Mouse (Mus musculus): ENCODE measurements around the gene Atp8a2. TPM values are rescaled to one million over a fixed set of nuclear protein-coding genes. Genes with fewer than 3 reads are reported as not detected.

Atp8a2 gene
- polyA plus RNA-seq, 1 experiment = 24.7 TPM

GRCm38 (mm10) chr14:60143234-60143633 is 53.7 kb downstream of the Atp8a2 start:
- Histone ChIP-seq H3K4me3 (replicated peaks; ENCODE audit: insufficient read depth, low read depth, low read length) (no peak overlapping the region), H3K27ac (ENCODE audit: insufficient read depth, low read length) (no peak overlapping the region), H3K4me1 (ENCODE audit: control insufficient read depth, insufficient read depth, low read length) (no peaks in the 10 kb centered on the region; the same call in 1 of the 2 replicates), H3K27me3 (ENCODE audit: control insufficient read depth, insufficient read depth, low read length) (no peaks in the 10 kb centered on the region)
- TF ChIP-seq CTCF (IDR thresholded peaks at IDR 0.05; ENCODE audit: borderline replicate concordance, insufficient read depth, low read depth, low read length) (no peak), POLR2A (IDR thresholded peaks at IDR 0.05; ENCODE audit: borderline replicate concordance, insufficient read depth, low read length) (no peak)
- peak in 1 of 2 experiments; percentile 19 for DNase-seq
- WGBS = 34% methylated on average over 10 of the region's 10 CpGs

DNA sequence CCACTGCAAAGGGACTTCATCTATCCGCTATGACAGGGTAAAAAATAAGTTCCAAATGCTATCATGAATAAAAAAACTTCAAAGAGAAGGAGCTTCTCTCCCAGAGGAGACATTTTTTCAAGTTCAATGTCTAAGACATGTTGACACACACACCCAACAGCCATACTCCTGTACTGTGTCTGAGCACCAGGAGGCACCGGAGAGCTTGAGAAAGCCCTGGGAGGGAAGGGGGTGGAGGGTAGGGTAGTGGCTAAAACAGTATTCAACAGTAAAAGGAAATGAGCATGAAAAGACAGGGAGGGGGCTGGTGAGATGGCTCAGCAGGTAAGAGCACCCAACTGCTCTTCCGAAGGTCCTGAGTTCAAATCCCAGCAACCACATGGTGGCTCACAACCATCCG is 58.6 kb downstream of the Atp8a2 start:
- Histone ChIP-seq H3K4me3 (replicated peaks; ENCODE audit: insufficient read depth, low read depth, low read length) (no peak overlapping the region), H3K27ac (ENCODE audit: insufficient read depth, low read length) (no peak overlapping the region), H3K27me3 (ENCODE audit: control insufficient read depth, insufficient read depth, low read length) (no peaks in the 10 kb centered on the region), H3K4me1 (ENCODE audit: control insufficient read depth, insufficient read depth, low read length) (no peaks in the 10 kb centered on the region; the same call in 1 of the 2 replicates)
- DNase-seq = no peak
- TF ChIP-seq CTCF (IDR thresholded peaks at IDR 0.05; ENCODE audit: borderline replicate concordance, insufficient read depth, low read depth, low read length) = no peak
- WGBS = 100% methylated on average over 4 of the region's 4 CpGs

DNA sequence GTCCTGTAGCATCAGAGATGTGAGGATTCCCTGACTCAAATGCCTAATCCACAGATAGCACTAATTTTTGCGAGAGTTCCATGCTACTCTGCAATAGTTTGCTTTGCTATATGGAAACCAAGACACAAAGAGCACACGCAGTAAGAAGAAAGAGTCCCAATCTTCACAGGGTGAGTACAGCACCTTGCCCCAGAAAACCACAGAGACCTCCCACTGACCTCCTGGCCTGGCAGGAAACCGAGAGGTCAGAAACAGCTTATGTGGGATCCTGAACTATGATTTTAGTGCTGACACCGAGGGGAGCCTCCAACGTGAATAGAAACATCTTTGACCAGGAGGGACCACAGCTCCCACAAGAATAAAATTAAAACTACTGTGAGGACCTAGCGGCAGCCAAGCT is 59.2 kb downstream of the Atp8a2 start:
- TF ChIP-seq CTCF (IDR thresholded peaks at IDR 0.05; ENCODE audit: borderline replicate concordance, insufficient read depth, low read depth, low read length) (no peak), POLR2A (IDR thresholded peaks at IDR 0.05; ENCODE audit: borderline replicate concordance, insufficient read depth, low read length) (no peak)
- Histone ChIP-seq H3K27me3 (ENCODE audit: control insufficient read depth, insufficient read depth, low read length) (no peaks in the 10 kb centered on the region), H3K4me1 (ENCODE audit: control insufficient read depth, insufficient read depth, low read length) (no peaks in the 10 kb centered on the region), H3K27ac (ENCODE audit: insufficient read depth, low read length) (no peak overlapping the region), H3K4me3 (replicated peaks; ENCODE audit: insufficient read depth, low read depth, low read length) (no peak overlapping the region)
- 79% methylated on average over 6 of the region's 6 CpGs for WGBS
- DNase-seq = no peak

- Histone ChIP-seq H3K27ac (ENCODE audit: insufficient read depth, low read length) (no peak overlapping the region), H3K27me3 (ENCODE audit: control insufficient read depth, insufficient read depth, low read length) (no peaks in the 10 kb centered on the region), H3K4me1 (ENCODE audit: control insufficient read depth, insufficient read depth, low read length) (no peaks in the 10 kb centered on the region), H3K4me3 (replicated peaks; ENCODE audit: insufficient read depth, low read depth, low read length) (no peak overlapping the region)
- TF ChIP-seq POLR2A (IDR thresholded peaks at IDR 0.05; ENCODE audit: borderline replicate concordance, insufficient read depth, low read length) (no peak), CTCF (IDR thresholded peaks at IDR 0.05; ENCODE audit: borderline replicate concordance, insufficient read depth, low read depth, low read length) (no peak)
- WGBS = 82% methylated on average over 4 of the region's 4 CpGs
- DNase-seq = no peak
Measured at GRCm38 (mm10) chr14:60135801-60136200, 61.2 kb downstream of the Atp8a2 start.

DNA sequence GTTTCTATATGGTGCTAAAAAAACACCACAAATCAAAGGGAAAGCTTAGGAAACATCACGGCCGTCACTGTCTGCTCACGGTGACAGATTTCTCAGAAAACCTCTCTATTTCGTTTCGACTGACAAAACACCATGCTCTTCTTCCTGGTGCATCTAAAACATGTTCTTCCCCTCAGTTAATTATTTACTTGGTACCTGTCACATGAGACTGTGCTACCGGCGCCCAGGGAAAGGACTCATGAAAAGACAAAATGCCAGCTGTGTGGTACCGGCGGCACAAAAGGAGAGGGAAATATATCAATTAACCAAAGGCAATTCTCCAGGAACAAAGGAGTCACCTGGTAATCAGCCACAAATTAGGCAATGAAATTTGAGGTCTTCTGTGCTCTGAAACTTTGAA is 62.3 kb downstream of the Atp8a2 start:
- Histone ChIP-seq H3K27me3 (ENCODE audit: control insufficient read depth, insufficient read depth, low read length) (no peaks in the 10 kb centered on the region), H3K27ac (ENCODE audit: insufficient read depth, low read length) (no peak overlapping the region), H3K4me1 (ENCODE audit: control insufficient read depth, insufficient read depth, low read length) (peaks cover 2% of the 10 kb centered on the region; the same call in 1 of the 2 replicates), H3K4me3 (replicated peaks; ENCODE audit: insufficient read depth, low read depth, low read length) (no peak overlapping the region)
- WGBS = 91% methylated on average over 9 of the region's 9 CpGs
- no peak for TF ChIP-seq CTCF (IDR thresholded peaks at IDR 0.05; ENCODE audit: borderline replicate concordance, insufficient read depth, low read depth, low read length)
- no peak for TF ChIP-seq POLR2A (IDR thresholded peaks at IDR 0.05; ENCODE audit: borderline replicate concordance, insufficient read depth, low read length)
- DNase-seq = no peak

DNA sequence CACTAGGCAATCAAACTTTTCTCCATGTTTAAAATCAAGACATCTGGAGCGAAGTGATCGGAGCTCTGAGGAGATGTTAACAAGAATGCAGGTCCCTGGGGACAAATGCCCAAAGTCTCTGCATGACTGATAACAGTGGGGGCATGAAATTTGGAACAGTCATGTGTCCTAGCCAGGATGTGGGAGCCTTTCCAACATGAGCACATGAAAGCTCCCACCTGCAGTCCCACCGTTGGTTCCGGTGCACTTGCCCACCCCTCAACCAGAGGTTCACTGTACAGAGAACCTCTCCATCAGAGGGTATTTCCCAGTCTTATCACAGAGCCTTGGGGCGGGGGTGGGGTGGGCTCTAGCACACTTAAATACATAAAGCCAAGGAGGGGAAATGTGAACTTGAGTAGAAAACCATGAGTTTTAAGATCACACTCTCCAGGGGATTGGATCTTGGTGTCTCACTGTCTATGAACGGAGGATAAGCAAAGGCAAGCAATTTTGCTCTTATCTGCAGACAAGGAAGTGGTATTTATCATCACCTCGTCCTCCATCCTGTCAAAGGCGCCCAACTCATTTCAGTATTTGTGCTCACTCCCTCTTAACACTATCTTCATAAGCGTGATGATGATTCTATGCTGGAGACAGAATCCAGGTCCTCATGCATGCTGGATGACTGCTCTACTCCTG is 65.6 kb downstream of the Atp8a2 start:
- DNase-seq = no peak
- no peak overlapping the region for H3K27ac ChIP-seq (ENCODE audit: insufficient read depth, low read length)
- no peaks in the 10 kb centered on the region for H3K27me3 ChIP-seq (ENCODE audit: control insufficient read depth, insufficient read depth, low read length)
- TF ChIP-seq POLR2A (IDR thresholded peaks at IDR 0.05; ENCODE audit: borderline replicate concordance, insufficient read depth, low read length) (no peak), CTCF (IDR thresholded peaks at IDR 0.05; ENCODE audit: borderline replicate concordance, insufficient read depth, low read depth, low read length) (no peak)
- peaks cover 2% of the 10 kb centered on the region; the same call in 1 of the 2 replicates for H3K4me1 ChIP-seq (ENCODE audit: control insufficient read depth, insufficient read depth, low read length)
- no peak overlapping the region for H3K4me3 ChIP-seq (replicated peaks; ENCODE audit: insufficient read depth, low read depth, low read length)
- WGBS = 77% methylated on average over 9 of the region's 9 CpGs

DNA sequence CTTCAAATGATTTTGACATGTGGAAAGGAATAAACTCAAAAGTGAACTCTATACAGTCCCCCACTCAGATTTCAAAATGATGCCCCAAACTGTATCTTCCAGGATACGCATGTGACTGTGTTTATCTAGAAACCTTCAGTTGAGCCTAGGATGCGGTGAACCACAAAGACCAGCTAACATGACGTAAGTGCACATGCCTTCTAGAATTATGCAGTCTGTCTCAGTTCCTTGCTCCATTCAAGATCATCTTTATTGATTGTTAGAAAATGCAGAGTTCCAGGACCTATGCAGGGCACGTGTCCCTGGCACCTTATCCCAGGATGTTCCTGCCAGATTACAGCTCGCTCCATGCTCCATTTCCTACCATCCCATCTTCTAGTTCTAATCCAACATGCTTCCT is 67.4 kb downstream of the Atp8a2 start:
- H3K4me1 ChIP-seq (ENCODE audit: control insufficient read depth, insufficient read depth, low read length) = peaks cover 2% of the 10 kb centered on the region; the same call in 1 of the 2 replicates
- no peak overlapping the region for H3K4me3 ChIP-seq (replicated peaks; ENCODE audit: insufficient read depth, low read depth, low read length)
- TF ChIP-seq CTCF (IDR thresholded peaks at IDR 0.05; ENCODE audit: borderline replicate concordance, insufficient read depth, low read depth, low read length) (no peak), POLR2A (IDR thresholded peaks at IDR 0.05; ENCODE audit: borderline replicate concordance, insufficient read depth, low read length) (no peak)
- 88% methylated on average over 5 of the region's 5 CpGs for WGBS
- no peak for DNase-seq
- H3K27me3 ChIP-seq (ENCODE audit: control insufficient read depth, insufficient read depth, low read length) = no peaks in the 10 kb centered on the region
- H3K27ac ChIP-seq (ENCODE audit: insufficient read depth, low read length) = no peak overlapping the region

DNA sequence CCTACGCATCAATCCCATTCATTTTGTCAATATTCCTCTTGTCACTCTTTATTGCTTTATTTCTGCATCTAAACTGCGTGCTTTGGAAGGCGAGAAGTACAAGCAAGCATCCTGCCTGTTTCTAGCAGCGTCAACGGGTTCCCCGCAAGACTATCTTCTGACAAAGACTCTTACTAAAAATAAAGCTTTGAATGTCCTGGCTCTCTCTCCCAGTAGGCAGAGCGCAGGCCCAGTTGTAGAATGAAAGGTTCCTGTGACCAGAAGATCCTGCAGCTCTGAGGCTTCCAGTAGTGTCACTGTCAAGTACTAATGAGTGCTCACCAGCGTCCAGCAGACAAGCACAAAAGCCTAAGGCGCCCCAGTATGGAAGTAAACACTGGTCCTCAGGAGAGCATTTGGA is 71.8 kb downstream of the Atp8a2 start:
- no peak for TF ChIP-seq CTCF (IDR thresholded peaks at IDR 0.05; ENCODE audit: borderline replicate concordance, insufficient read depth, low read depth, low read length)
- WGBS = 79% methylated on average over 9 of the region's 9 CpGs
- DNase-seq = no peak
- no peak overlapping the region for H3K4me3 ChIP-seq (replicated peaks; ENCODE audit: insufficient read depth, low read depth, low read length)
- no peaks in the 10 kb centered on the region for H3K27me3 ChIP-seq (ENCODE audit: control insufficient read depth, insufficient read depth, low read length)
- H3K4me1 ChIP-seq (ENCODE audit: control insufficient read depth, insufficient read depth, low read length) = no peaks in the 10 kb centered on the region
- no peak overlapping the region for H3K27ac ChIP-seq (ENCODE audit: insufficient read depth, low read length)

All from cerebellum, adult 2 months (tissue).